Comparison of ENCODE assay signal across 26 mouse cellular contexts in genomic region chrX:169807744-169808143, GRCm38 (mm10). TPM values are rescaled to one million over a fixed set of nuclear protein-coding genes. Genes with fewer than 3 reads are reported as not detected.
"Had no signal": no experiment of that assay in that cellular context is flagged by ENCODE, and none has a peak within 500 bp of the region (broad histone marks: within the 10 kb centered on the region; RNA-seq: fewer than 3 reads in every experiment).

No protein-coding gene starts in this region.

- H3K4me2 ChIP-seq: limb, embryonic 12.5 days; limb, embryonic 15.5 days; midbrain, embryonic 12.5 days; midbrain, embryonic 15.5 days; neural tube, embryonic 12.5 days; neural tube, embryonic 15.5 days had no signal

- DNase-seq: kidney, adult 18-20 months; kidney, adult 9 months; kidney, postnatal 14 days; kidney, postnatal 4 days; left cerebral cortex, postnatal 4 days; lung, postnatal 14 days; right cerebral cortex, adult 18-20 months; right cerebral cortex, postnatal 14 days; right cerebral cortex, postnatal 4 days; thymus, adult 2 months; thymus, postnatal 14 days; thymus, postnatal 4 days had no signal

- H3K4me1 ChIP-seq: limb, embryonic 12.5 days; limb, embryonic 15.5 days; midbrain, embryonic 12.5 days; midbrain, embryonic 15.5 days; neural tube, embryonic 12.5 days; neural tube, embryonic 15.5 days had no signal

- H3K9ac ChIP-seq: limb, embryonic 12.5 days; limb, embryonic 15.5 days; liver, embryonic 14.5 days; midbrain, embryonic 12.5 days; midbrain, embryonic 15.5 days; neural tube, embryonic 12.5 days; neural tube, embryonic 15.5 days had no signal

- H3K9me3 ChIP-seq: limb, embryonic 12.5 days; limb, embryonic 15.5 days; midbrain, embryonic 12.5 days; midbrain, embryonic 15.5 days; neural tube, embryonic 12.5 days; neural tube, embryonic 15.5 days had no signal

- H3K36me3 ChIP-seq: limb, embryonic 12.5 days; limb, embryonic 15.5 days; midbrain, embryonic 12.5 days; midbrain, embryonic 15.5 days; neural tube, embryonic 12.5 days; neural tube, embryonic 15.5 days had no signal

- H3K27ac ChIP-seq: limb, embryonic 12.5 days; limb, embryonic 15.5 days; liver, embryonic 14.5 days; midbrain, embryonic 12.5 days; midbrain, embryonic 15.5 days; neural tube, embryonic 12.5 days; neural tube, embryonic 15.5 days; stomach, postnatal 0 days had no signal

- H3K4me3 ChIP-seq: limb, embryonic 12.5 days; limb, embryonic 15.5 days; midbrain, embryonic 12.5 days; midbrain, embryonic 15.5 days; neural tube, embryonic 12.5 days; neural tube, embryonic 15.5 days had no signal

- H3K27me3 ChIP-seq: limb, embryonic 15.5 days; neural tube, embryonic 12.5 days had no signal

- ATAC-seq: intestine, embryonic 16.5 days; midbrain, embryonic 15.5 days had no signal

RNA-seq across cellular contexts. Expression of gene 4933400A11Rik, which starts 28.3 kb away (rescaled TPM):
- total RNA-seq: layer of hippocampus, adult 18-20 months; layer of hippocampus, postnatal 14 days; left cerebral cortex, adult 8-10 months; left cerebral cortex, postnatal 14 days; left cerebral cortex, postnatal 4 days had no signal
- polyA plus RNA-seq: kidney, embryonic 16.5 days; limb, embryonic 12.5 days; liver, embryonic 14.5 days; midbrain, embryonic 12.5 days; midbrain, embryonic 15.5 days; neural tube, embryonic 12.5 days; neural tube, embryonic 15.5 days; thymus, adult 2 months had no signal
